ENCODE assay signal across 25 mouse cellular contexts in the genomic region with DNA sequence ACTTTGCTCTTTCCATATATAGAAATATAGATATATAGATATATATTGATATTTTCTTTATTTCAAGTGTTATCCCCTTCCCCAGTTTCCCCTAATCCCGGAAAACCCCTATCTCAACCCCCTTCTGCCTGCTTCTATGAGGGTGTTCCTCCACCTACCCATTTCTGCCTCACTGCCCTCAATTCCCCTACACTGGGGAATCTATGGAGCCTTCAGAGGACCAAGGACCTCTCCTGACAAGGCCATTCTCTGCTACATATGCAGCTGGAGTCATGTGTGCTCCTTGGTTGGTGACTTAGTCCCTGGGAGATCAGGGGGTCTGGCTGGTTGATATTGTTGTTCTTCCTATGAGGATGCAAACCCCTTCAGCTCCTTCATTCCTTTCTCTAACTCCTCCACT.
"Had no signal": no experiment of that assay in that cellular context is flagged by ENCODE, and none has a peak within 500 bp of the region (broad histone marks: within the 10 kb centered on the region; RNA-seq: fewer than 3 reads in every experiment).

No protein-coding gene starts in this region.

- H3K9me3 ChIP-seq: heart, embryonic 10.5 days; heart, embryonic 12.5 days; intestine, embryonic 15.5 days; limb, embryonic 10.5 days; limb, embryonic 12.5 days; liver, embryonic 13.5 days had no signal

- H3K27ac ChIP-seq: gastrocnemius, adult 2 months; heart, embryonic 10.5 days; hindbrain, embryonic 14.5 days; intestine, embryonic 15.5 days; layer of hippocampus, adult 2 months; left cerebral cortex, adult 2 months; limb, embryonic 10.5 days; limb, embryonic 12.5 days; liver, embryonic 13.5 days had no signal

- H3K4me3 ChIP-seq: gastrocnemius, adult 2 months; heart, embryonic 10.5 days; heart, embryonic 12.5 days; intestine, embryonic 15.5 days; layer of hippocampus, adult 2 months; left cerebral cortex, adult 2 months; limb, embryonic 10.5 days; limb, embryonic 12.5 days; liver, embryonic 13.5 days had no signal

- H3K4me1 ChIP-seq: heart, embryonic 10.5 days; intestine, embryonic 15.5 days; liver, embryonic 13.5 days had no signal

- DNase-seq: gastrocnemius, adult 2 months; gastrocnemius, postnatal 10 days; gastrocnemius, postnatal 25 days; heart, adult 18-20 months; heart, postnatal 10 days; heart, postnatal 4 days; kidney, adult 18-20 months; kidney, adult 8-10 months; kidney, postnatal 10 days; kidney, postnatal 25 days; kidney, postnatal 4 days; liver; liver, embryonic 13.5 days had no signal

- H3K36me3 ChIP-seq: heart, embryonic 10.5 days; heart, embryonic 12.5 days; intestine, embryonic 15.5 days; limb, embryonic 10.5 days; limb, embryonic 12.5 days; liver, embryonic 13.5 days had no signal

- H3K4me2 ChIP-seq: heart, embryonic 12.5 days; hindbrain, embryonic 14.5 days; intestine, embryonic 15.5 days; limb, embryonic 12.5 days; liver, embryonic 11.5 days; liver, embryonic 13.5 days had no signal

- H3K27me3 ChIP-seq: heart, embryonic 12.5 days; intestine, embryonic 15.5 days; limb, embryonic 12.5 days; liver, embryonic 13.5 days had no signal

- ATAC-seq: hindbrain, embryonic 16.5 days; inflammation-experienced regulatory T-cells, adult 6 months; intestine, embryonic 15.5 days; intestine, postnatal 0 days had no signal

- H3K9ac ChIP-seq: heart, embryonic 12.5 days; hindbrain, embryonic 14.5 days; intestine, embryonic 15.5 days; limb, embryonic 12.5 days; liver, embryonic 13.5 days had no signal
